Mouse (Mus musculus): ENCODE measurements around the gene Uba52.

DNA sequence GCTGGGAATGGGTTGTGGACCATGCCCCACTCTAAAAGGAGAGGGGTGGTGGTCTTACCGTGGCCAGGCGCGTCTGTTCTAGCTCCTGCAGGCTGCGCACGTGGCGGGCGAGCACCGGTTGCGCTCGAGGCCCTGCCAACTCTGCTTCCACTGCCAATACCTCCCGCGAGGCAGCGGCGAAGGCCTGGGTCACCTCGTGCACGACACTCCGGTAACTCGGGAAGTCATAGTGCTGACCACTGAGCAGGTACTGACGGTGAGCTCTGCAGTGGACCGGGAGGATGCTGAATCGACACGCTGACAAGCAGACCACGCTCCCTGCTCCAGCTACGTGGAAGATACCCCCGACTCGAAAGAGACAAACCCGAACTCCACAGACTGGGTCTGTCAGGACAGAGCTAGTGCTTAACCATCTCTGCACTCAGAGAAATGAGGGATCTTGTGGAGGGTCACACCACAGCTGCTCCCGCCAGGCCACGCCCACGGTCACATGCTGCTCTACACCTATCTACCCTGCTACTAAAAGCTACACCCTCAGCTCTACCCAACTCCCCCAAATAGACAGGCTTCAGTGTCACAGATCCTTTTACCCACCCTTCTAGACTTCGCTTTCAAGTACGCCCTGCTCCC is 4.8 kb downstream of the Uba52 start:
- no peak for TF ChIP-seq CTCF (IDR thresholded peaks at IDR 0.05; ENCODE audit: low read depth)
- TF ChIP-seq EP300 (IDR thresholded peaks at IDR 0.05; ENCODE audit: low read depth) = no peak

Data from heart, postnatal 0 days (tissue).